In the genomic region with DNA sequence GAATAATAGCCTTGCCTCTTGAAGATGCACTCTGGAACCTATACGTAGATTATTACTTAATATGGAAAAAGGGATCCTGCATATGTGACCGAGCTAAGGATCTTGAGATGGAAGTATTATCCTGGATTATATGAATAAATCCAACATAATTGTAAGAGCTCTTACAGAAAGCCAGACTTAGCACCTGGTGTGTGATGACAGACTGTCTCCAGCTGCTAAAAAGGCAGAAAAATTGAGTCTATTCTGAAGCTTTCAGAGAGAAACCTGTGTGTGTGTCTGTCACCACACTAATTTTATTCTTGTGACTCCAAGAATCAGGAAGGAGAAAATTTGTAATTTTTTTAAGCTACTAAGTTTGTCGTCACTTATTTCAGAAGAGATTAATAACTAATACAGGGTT, we compare ENCODE assay signal across 23 mouse cellular contexts.
"Had no signal": no experiment of that assay in that cellular context is flagged by ENCODE, and none has a peak within 500 bp of the region (broad histone marks: within the 10 kb centered on the region; RNA-seq: fewer than 3 reads in every experiment).

No protein-coding gene starts in this region.

- ATAC-seq: midbrain, embryonic 15.5 days had no signal

- H3K27me3 ChIP-seq: kidney, embryonic 15.5 days; limb, embryonic 13.5 days; liver, embryonic 13.5 days; midbrain, embryonic 12.5 days; midbrain, embryonic 15.5 days; neural tube, embryonic 12.5 days; neural tube, embryonic 15.5 days had no signal

- DNase-seq: kidney, adult 11 months; kidney, adult 8-10 months; kidney, postnatal 10 days; kidney, postnatal 36 days; layer of hippocampus, postnatal 36 days; liver; liver, embryonic 13.5 days; lung, adult 2 months; right cerebral cortex, adult 18-20 months; right cerebral cortex, postnatal 14 days; right cerebral cortex, postnatal 4 days; thymus, adult 2 months; thymus, postnatal 14 days; thymus, postnatal 4 days had no signal

- H3K36me3 ChIP-seq: kidney, embryonic 15.5 days; limb, embryonic 10.5 days; limb, embryonic 13.5 days; liver, embryonic 13.5 days; midbrain, embryonic 12.5 days; midbrain, embryonic 15.5 days; neural tube, embryonic 12.5 days; neural tube, embryonic 15.5 days had no signal

- H3K27ac ChIP-seq: kidney, embryonic 15.5 days; left cerebral cortex, adult 2 months; limb, embryonic 10.5 days; limb, embryonic 13.5 days; liver, embryonic 13.5 days; macrophage; midbrain, embryonic 12.5 days; midbrain, embryonic 15.5 days; neural tube, embryonic 12.5 days; neural tube, embryonic 15.5 days had no signal

- H3K9me3 ChIP-seq: kidney, embryonic 15.5 days; limb, embryonic 10.5 days; limb, embryonic 13.5 days; liver, embryonic 13.5 days; midbrain, embryonic 12.5 days; midbrain, embryonic 15.5 days; neural tube, embryonic 12.5 days; neural tube, embryonic 15.5 days had no signal

- H3K4me3 ChIP-seq: kidney, embryonic 15.5 days; left cerebral cortex, adult 2 months; limb, embryonic 10.5 days; limb, embryonic 13.5 days; liver, embryonic 13.5 days; midbrain, embryonic 12.5 days; midbrain, embryonic 15.5 days; neural tube, embryonic 12.5 days; neural tube, embryonic 15.5 days had no signal

- H3K4me1 ChIP-seq: kidney, embryonic 15.5 days; limb, embryonic 10.5 days; limb, embryonic 13.5 days; liver, embryonic 13.5 days; midbrain, embryonic 12.5 days; midbrain, embryonic 15.5 days; neural tube, embryonic 12.5 days; neural tube, embryonic 15.5 days had no signal

- H3K9ac ChIP-seq: kidney, embryonic 15.5 days; limb, embryonic 13.5 days; liver, embryonic 13.5 days; midbrain, embryonic 12.5 days; midbrain, embryonic 15.5 days; neural tube, embryonic 12.5 days; neural tube, embryonic 15.5 days had no signal

- H3K4me2 ChIP-seq: kidney, embryonic 15.5 days; limb, embryonic 13.5 days; liver, embryonic 13.5 days; midbrain, embryonic 12.5 days; midbrain, embryonic 15.5 days; neural tube, embryonic 12.5 days; neural tube, embryonic 15.5 days had no signal
